ENCODE assay signal across 8 mouse cellular contexts in genomic region chr16:53266116-53266515, GRCm38 (mm10).
DNase-seq lines count a peak whose midpoint lies in the region; ATAC-seq lines count a peak whose summit lies in the region.
"Had no signal": no experiment of that assay in that cellular context is flagged by ENCODE, and none has a peak within 500 bp of the region (broad histone marks: within the 10 kb centered on the region; RNA-seq: fewer than 3 reads in every experiment).

No protein-coding gene starts in this region.

- H3K4me2 ChIP-seq in neural tube, embryonic 15.5 days: no peak overlapping the region
- H3K4me2 ChIP-seq: heart, embryonic 13.5 days had no signal

- no peaks in the 10 kb centered on the region for H3K4me1 ChIP-seq in neural tube, embryonic 15.5 days
- no peaks in the 10 kb centered on the region for H3K4me1 ChIP-seq in limb, embryonic 10.5 days
- H3K4me1 ChIP-seq: heart, embryonic 13.5 days had no signal

- H3K27me3 ChIP-seq in neural tube, embryonic 15.5 days (replicated peaks): no peaks in the 10 kb centered on the region
- no peaks in the 10 kb centered on the region for H3K27me3 ChIP-seq in limb, embryonic 10.5 days (ENCODE audit: low read depth, poor library complexity, severe bottlenecking)
- H3K27me3 ChIP-seq: heart, embryonic 13.5 days had no signal

- peak; percentile 65 for DNase-seq in neural tube, embryonic 10.5 days (ENCODE audit: extremely low spot score, low spot score)
- peak; percentile 19 to 76 for DNase-seq in adrenal gland, adult (ENCODE audit: inconsistent age in 2 of 2, low spot score in 1 of 2)
- peak; percentile 86 for DNase-seq in embryo, embryonic 10.5 days (ENCODE audit: low spot score)
- peak; percentile 64 for DNase-seq in kidney, adult 9 months
- peak; percentile 61 for DNase-seq in limb, embryonic 10.5 days (ENCODE audit: low spot score)
- DNase-seq in retina, embryonic 14.5 days (ENCODE audit: low spot score): peak; percentile 83

- no peak overlapping the region for H3K27ac ChIP-seq in neural tube, embryonic 15.5 days (replicated peaks)
- no peak overlapping the region for H3K27ac ChIP-seq in limb, embryonic 10.5 days
- H3K27ac ChIP-seq: heart, embryonic 13.5 days had no signal

- 21% methylated on average over 3 of the region's 3 CpGs for WGBS in neural tube, embryonic 15.5 days
- 35% methylated on average over 3 of the region's 3 CpGs for whole genome bisulfite sequencing in limb, embryonic 10.5 days

- ATAC-seq in neural tube, embryonic 15.5 days (ENCODE audit: low FRiP score): no peak

- no peak overlapping the region for H3K4me3 ChIP-seq in neural tube, embryonic 15.5 days (replicated peaks)
- no peak overlapping the region for H3K4me3 ChIP-seq in limb, embryonic 10.5 days
- H3K4me3 ChIP-seq: heart, embryonic 13.5 days had no signal

- H3K36me3 ChIP-seq in neural tube, embryonic 15.5 days: no peaks in the 10 kb centered on the region
- H3K36me3 ChIP-seq in limb, embryonic 10.5 days: no peaks in the 10 kb centered on the region
- H3K36me3 ChIP-seq: heart, embryonic 13.5 days had no signal

- no peak overlapping the region for H3K9ac ChIP-seq in neural tube, embryonic 15.5 days (replicated peaks)
- H3K9ac ChIP-seq: heart, embryonic 13.5 days had no signal

- no peaks in the 10 kb centered on the region for H3K9me3 ChIP-seq in neural tube, embryonic 15.5 days (replicated peaks)
- H3K9me3 ChIP-seq in limb, embryonic 10.5 days (replicated peaks): no peaks in the 10 kb centered on the region
- H3K9me3 ChIP-seq: heart, embryonic 13.5 days had no signal
